Mouse (Mus musculus): ENCODE data around the gene Ube4b.

- TF ChIP-seq POLR2A (IDR thresholded peaks at IDR 0.05; ENCODE audit: control insufficient read depth, extremely low read depth, insufficient read depth, low read length, poor library complexity) (no peak), CTCF (IDR thresholded peaks at IDR 0.05; ENCODE audit: borderline replicate concordance, control insufficient read depth, extremely low read depth, insufficient read depth, low read length, poor library complexity) (no peak)
Measured at GRCm38 (mm10) chr4:149285691-149286090, 140.9 kb downstream of the Ube4b start.

All from thymus, adult 2 months (tissue).